Mouse (Mus musculus): ENCODE data around the gene Defa22. TPM values are rescaled to one million over a fixed set of nuclear protein-coding genes. Genes with fewer than 3 reads are reported as not detected.
"Not testable (repeated sequence)": the region's sequence is repeated elsewhere in the genome, so short reads cannot be mapped to it uniquely, and the experiment has no call there.

Defa22 gene
- not detected for total RNA-seq (2021)
- not detected in 2 replicates for polyA plus RNA-seq (2012; rRNA removed)
- long read RNA-seq = 0 reads

GRCm38 (mm10) chr8:21161977-21162376, at the start of gene Defa22:
Gene Defa22 (plus strand): TSS chr8:21162277.
- H3K27ac ChIP-seq; H3K79me2 ChIP-seq (replicated peaks; ENCODE audit: control insufficient read depth, insufficient read depth, low read length); DNase-seq; H3K9ac ChIP-seq (ENCODE audit: low read depth, low read length); H3K4me1 ChIP-seq (ENCODE audit: control insufficient read depth, insufficient read depth, low read length); H3K36me3 ChIP-seq (ENCODE audit: control insufficient read depth, insufficient read depth, low read length); intact Hi-C loops (cut with DNase I); H3K4me3 ChIP-seq; H3K27me3 ChIP-seq (ENCODE audit: control insufficient read depth, insufficient read depth, low read length): not testable (repeated sequence)
- WGBS = no CpG with 5 or more reads among the region's 1 CpGs

GRCm38 (mm10) chr8:21134342-21134741, 27.7 kb upstream of the Defa22 start, which contains the start of gene Defa30:
Gene Defa30 (plus strand): TSS chr8:21134642.
- H3K4me1 ChIP-seq (ENCODE audit: control insufficient read depth, insufficient read depth, low read length); H3K79me2 ChIP-seq (replicated peaks; ENCODE audit: control insufficient read depth, insufficient read depth, low read length); H3K9ac ChIP-seq (ENCODE audit: low read depth, low read length); H3K36me3 ChIP-seq (ENCODE audit: control insufficient read depth, insufficient read depth, low read length); H3K27me3 ChIP-seq (ENCODE audit: control insufficient read depth, insufficient read depth, low read length); H3K4me3 ChIP-seq; intact Hi-C loops (cut with DNase I); DNase-seq; H3K27ac ChIP-seq: not testable (repeated sequence)
- 42% methylated on average over 3 of the region's 3 CpGs for WGBS

- WGBS = no CpG with 5 or more reads among the region's 1 CpGs
- H3K4me3 ChIP-seq; DNase-seq; H3K79me2 ChIP-seq (replicated peaks; ENCODE audit: control insufficient read depth, insufficient read depth, low read length); H3K9ac ChIP-seq (ENCODE audit: low read depth, low read length); H3K36me3 ChIP-seq (ENCODE audit: control insufficient read depth, insufficient read depth, low read length); H3K4me1 ChIP-seq (ENCODE audit: control insufficient read depth, insufficient read depth, low read length); intact Hi-C loops (cut with DNase I); H3K27me3 ChIP-seq (ENCODE audit: control insufficient read depth, insufficient read depth, low read length); H3K27ac ChIP-seq: not testable (repeated sequence)
These were observed 29.2 kb downstream of the Defa22 start, which contains the start of gene Defa31 for GRCm38 (mm10) chr8:21191314-21191713. Gene Defa31 (plus strand): TSS chr8:21191614.

GRCm38 (mm10) chr8:21201261-21201660, 39.2 kb downstream of the Defa22 start, which contains the start of gene Gm15293:
Gene Gm15293 (plus strand): TSS chr8:21201561.
- no CpG with 5 or more reads among the region's 1 CpGs for WGBS
- H3K79me2 ChIP-seq (replicated peaks; ENCODE audit: control insufficient read depth, insufficient read depth, low read length); H3K9ac ChIP-seq (ENCODE audit: low read depth, low read length); H3K4me3 ChIP-seq; H3K27ac ChIP-seq; DNase-seq; H3K36me3 ChIP-seq (ENCODE audit: control insufficient read depth, insufficient read depth, low read length); H3K27me3 ChIP-seq (ENCODE audit: control insufficient read depth, insufficient read depth, low read length); H3K4me1 ChIP-seq (ENCODE audit: control insufficient read depth, insufficient read depth, low read length); intact Hi-C loops (cut with DNase I): not testable (repeated sequence)

Other genes starting within 250 kb of the Defa22 start
- gene Gm6040, start 240.2 kb upstream of the Defa22 start, total RNA-seq (2021) = not detected
- not detected in 2 replicates for gene Gm6040, start 240.2 kb upstream of the Defa22 start, polyA plus RNA-seq (2012; rRNA removed)
- gene AY761185, start 217.6 kb upstream of the Defa22 start, total RNA-seq (2021) = not detected
- gene AY761185, start 217.6 kb upstream of the Defa22 start, polyA plus RNA-seq (2012; rRNA removed) = not detected in 2 replicates
- not detected for gene Defa21, start 136.7 kb upstream of the Defa22 start, total RNA-seq (2021)
- gene Defa21, start 136.7 kb upstream of the Defa22 start, polyA plus RNA-seq (2012; rRNA removed) = not detected in 2 replicates
- not detected for gene Defa23, start 107.2 kb upstream of the Defa22 start, total RNA-seq (2021)
- gene Defa23, start 107.2 kb upstream of the Defa22 start, polyA plus RNA-seq (2012; rRNA removed) = 0.88 TPM in 1 of 2 replicates, not detected in the other
- not detected for gene Defa35, start 97.2 kb upstream of the Defa22 start, total RNA-seq (2021)
- gene Defa35, start 97.2 kb upstream of the Defa22 start, polyA plus RNA-seq (2012; rRNA removed) = not detected in 2 replicates
- gene Defa25, start 77.8 kb upstream of the Defa22 start, total RNA-seq (2021) = not detected
- gene Defa25, start 77.8 kb upstream of the Defa22 start, polyA plus RNA-seq (2012; rRNA removed) = not detected in 2 replicates
- gene Gm14851, start 66.2 kb upstream of the Defa22 start, total RNA-seq (2021) = not detected
- not detected in 2 replicates for gene Gm14851, start 66.2 kb upstream of the Defa22 start, polyA plus RNA-seq (2012; rRNA removed)
- gene Defa30, start 27.6 kb upstream of the Defa22 start, total RNA-seq (2021) = not detected
- gene Defa30, start 27.6 kb upstream of the Defa22 start, polyA plus RNA-seq (2012; rRNA removed) = not detected in 2 replicates
- not detected for gene Defa31, start 29.3 kb downstream of the Defa22 start, total RNA-seq (2021)
- not detected in 2 replicates for gene Defa31, start 29.3 kb downstream of the Defa22 start, polyA plus RNA-seq (2012; rRNA removed)
- gene Gm15293, start 39.3 kb downstream of the Defa22 start, total RNA-seq (2021) = not detected
- gene Gm15293, start 39.3 kb downstream of the Defa22 start, polyA plus RNA-seq (2012; rRNA removed) = not detected in 2 replicates
- not detected for gene Gm15292, start 87.5 kb downstream of the Defa22 start, total RNA-seq (2021)
- gene Gm15292, start 87.5 kb downstream of the Defa22 start, polyA plus RNA-seq (2012; rRNA removed) = not detected in 2 replicates
- gene Defa27, start 153.3 kb downstream of the Defa22 start, total RNA-seq (2021) = not detected
- not detected in 2 replicates for gene Defa27, start 153.3 kb downstream of the Defa22 start, polyA plus RNA-seq (2012; rRNA removed)
- gene Defa29, start 164.7 kb downstream of the Defa22 start, total RNA-seq (2021) = not detected
- not detected in 2 replicates for gene Defa29, start 164.7 kb downstream of the Defa22 start, polyA plus RNA-seq (2012; rRNA removed)
- not detected for gene Defa2, start 216.2 kb downstream of the Defa22 start, total RNA-seq (2021)
- not detected in 2 replicates for gene Defa2, start 216.2 kb downstream of the Defa22 start, polyA plus RNA-seq (2012; rRNA removed)
- not detected for gene Defa33, start 229.5 kb downstream of the Defa22 start, total RNA-seq (2021)
- gene Defa33, start 229.5 kb downstream of the Defa22 start, polyA plus RNA-seq (2012; rRNA removed) = not detected in 2 replicates

Measured in heart, adult 2 months (tissue).